Mouse (Mus musculus) thymus, adult 2 months (tissue): ENCODE data around the gene Cers3.

ENCODE experiments used
- CTCF ChIP-seq: fragments of 200-500 bp; IDR thresholded peaks from 2 replicates; pipeline ENCODE4 v1.5.1; 2012; ENCODE audit warnings: mild to moderate bottlenecking, control low read depth, low read length, moderate library complexity, borderline replicate concordance; ENCODE audit not compliant: control insufficient read depth, poor library complexity, insufficient read depth; ENCODE audit errors: extremely low read depth
- POLR2A ChIP-seq: fragments of 200-500 bp; IDR thresholded peaks from 2 replicates; pipeline ENCODE4 v1.6.1; 2012; ENCODE audit warnings: mild to moderate bottlenecking, low read length, control low read depth, moderate library complexity; ENCODE audit not compliant: control insufficient read depth, poor library complexity, insufficient read depth; ENCODE audit errors: extremely low read depth

- TF ChIP-seq CTCF (no peak), POLR2A (no peak)
Measured at GRCm38 (mm10) chr7:66711166-66711565, 32.1 kb upstream of the Cers3 start.
